ENCODE assay signal across 26 mouse cellular contexts in the genomic region with DNA sequence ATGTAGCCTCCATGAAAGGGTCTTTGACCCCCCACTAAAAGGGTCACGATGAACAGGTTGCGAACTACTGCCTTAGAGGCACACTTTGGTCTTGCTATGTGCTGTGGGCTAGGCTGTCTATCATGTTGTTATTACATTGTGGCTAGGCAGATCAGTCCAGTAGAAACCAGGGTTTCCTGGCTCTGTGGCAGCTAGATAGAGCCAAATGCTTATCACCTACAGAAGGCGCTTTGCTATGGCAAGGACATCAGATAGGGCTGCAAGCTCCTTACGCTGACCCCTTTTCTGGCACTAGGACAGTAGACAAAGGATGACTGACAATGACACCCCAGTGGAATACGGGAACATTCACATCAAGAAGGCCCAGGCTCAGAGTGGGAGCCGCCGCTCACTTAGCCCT. TPM values are rescaled to one million over a fixed set of nuclear protein-coding genes. Genes with fewer than 3 reads are reported as not detected.
A peak's percentile ranks its signal among the peaks of the same experiment; 100 is the strongest.
DNase-seq lines count a peak whose midpoint lies in the region; ATAC-seq lines count a peak whose summit lies in the region.
"Had no signal": no experiment of that assay in that cellular context is flagged by ENCODE, and none has a peak within 500 bp of the region (broad histone marks: within the 10 kb centered on the region; RNA-seq: fewer than 3 reads in every experiment).

No protein-coding gene starts in this region.

- peaks cover 13% of the 10 kb centered on the region for H3K4me1 ChIP-seq in liver, embryonic 11.5 days (replicated peaks; ENCODE audit: control insufficient read depth, insufficient read depth, low read length)
- H3K4me1 ChIP-seq in limb, embryonic 10.5 days = peaks cover 45% of the 10 kb centered on the region
- H3K4me1 ChIP-seq in liver, embryonic 16.5 days (ENCODE audit: control insufficient read depth, low read depth, low read length) = peaks cover 4% of the 10 kb centered on the region
- H3K4me1 ChIP-seq: heart, embryonic 15.5 days; hindbrain, embryonic 15.5 days had no signal

- no peak overlapping the region for H3K9ac ChIP-seq in liver, embryonic 11.5 days (ENCODE audit: low read depth, low read length)
- no peak overlapping the region for H3K9ac ChIP-seq in liver, embryonic 16.5 days (ENCODE audit: low read depth, low read length)
- H3K9ac ChIP-seq: embryonic facial prominence, embryonic 12.5 days; forebrain, embryonic 12.5 days; heart, embryonic 15.5 days; hindbrain, embryonic 15.5 days; midbrain, embryonic 12.5 days had no signal

- H3K9me3 ChIP-seq in liver, embryonic 11.5 days (ENCODE audit: control insufficient read depth, low read length) = no peaks in the 10 kb centered on the region
- H3K9me3 ChIP-seq in limb, embryonic 10.5 days (replicated peaks) = no peaks in the 10 kb centered on the region
- no peaks in the 10 kb centered on the region for H3K9me3 ChIP-seq in liver, embryonic 16.5 days (replicated peaks; ENCODE audit: control insufficient read depth, low read length)
- H3K9me3 ChIP-seq: embryonic facial prominence, embryonic 12.5 days; forebrain, embryonic 12.5 days; heart, embryonic 15.5 days; hindbrain, embryonic 15.5 days; midbrain, embryonic 12.5 days had no signal

- no peak for DNase-seq in liver, embryonic 11.5 days (ENCODE audit: low spot score)
- DNase-seq in liver = no peak
- DNase-seq in limb, embryonic 10.5 days (ENCODE audit: low spot score) = no peak
- no peak for DNase-seq in urinary bladder, postnatal 10 days (ENCODE audit: low spot score)
- no peak for DNase-seq in cerebellum, adult 9-10 months
- no peak for DNase-seq in layer of hippocampus, adult 18-20 months (ENCODE audit: low spot score in 2 of 2)
- DNase-seq: adrenal gland, postnatal 14 days; cerebellum, adult 2 months; heart, postnatal 36 days; kidney, adult 2 months; left cerebral cortex, postnatal 4 days; right cerebral cortex, postnatal 14 days; spleen, adult 18-20 months had no signal

- H3K4me2 ChIP-seq in liver, embryonic 11.5 days = no peak overlapping the region
- no peak overlapping the region for H3K4me2 ChIP-seq in liver, embryonic 16.5 days (ENCODE audit: low read depth, low read length)
- H3K4me2 ChIP-seq: embryonic facial prominence, embryonic 12.5 days; forebrain, embryonic 12.5 days; heart, embryonic 15.5 days; hindbrain, embryonic 15.5 days; midbrain, embryonic 12.5 days had no signal

- ATAC-seq in liver, embryonic 11.5 days (replicated peaks; ENCODE audit: low FRiP score) = peak; percentile 57
- ATAC-seq in liver, embryonic 16.5 days (ENCODE audit: low read depth) = peak; percentile 54; the same call in 1 of the 2 replicates

- no peak overlapping the region for H3K4me3 ChIP-seq in liver, embryonic 11.5 days (ENCODE audit: low read depth, low read length)
- H3K4me3 ChIP-seq in limb, embryonic 10.5 days = no peak overlapping the region
- no peak overlapping the region for H3K4me3 ChIP-seq in liver, embryonic 16.5 days (ENCODE audit: low read depth, low read length)
- H3K4me3 ChIP-seq: embryonic facial prominence, embryonic 12.5 days; forebrain, embryonic 12.5 days; heart, embryonic 15.5 days; hindbrain, embryonic 15.5 days; midbrain, embryonic 12.5 days had no signal

- H3K27ac ChIP-seq in liver, embryonic 11.5 days (ENCODE audit: low read depth, low read length) = no peak overlapping the region
- peak overlapping the region; percentile 70 for H3K27ac ChIP-seq in limb, embryonic 10.5 days
- H3K27ac ChIP-seq in liver, embryonic 16.5 days (ENCODE audit: low read length) = no peak overlapping the region
- H3K27ac ChIP-seq: embryonic facial prominence, embryonic 12.5 days; forebrain, embryonic 12.5 days; heart, embryonic 15.5 days; hindbrain, embryonic 15.5 days; kidney, postnatal 0 days; macrophage; midbrain, embryonic 12.5 days had no signal

- peaks cover 12% of the 10 kb centered on the region for H3K27me3 ChIP-seq in liver, embryonic 11.5 days (replicated peaks; ENCODE audit: control insufficient read depth, insufficient read depth, low read length)
- H3K27me3 ChIP-seq in limb, embryonic 10.5 days (ENCODE audit: low read depth, poor library complexity, severe bottlenecking) = peaks cover 15% of the 10 kb centered on the region
- peaks cover 5% of the 10 kb centered on the region for H3K27me3 ChIP-seq in liver, embryonic 16.5 days (ENCODE audit: control insufficient read depth, insufficient read depth, low read depth, low read length)
- H3K27me3 ChIP-seq: forebrain, embryonic 12.5 days; hindbrain, embryonic 15.5 days; midbrain, embryonic 12.5 days had no signal

- 62% methylated on average over 7 of the region's 7 CpGs for WGBS in liver, embryonic 11.5 days
- WGBS in limb, embryonic 10.5 days = 84% methylated on average over 7 of the region's 7 CpGs
- 37% methylated on average over 7 of the region's 7 CpGs for WGBS in liver, embryonic 16.5 days (ENCODE audit: insufficient replicate concordance)

- no peaks in the 10 kb centered on the region for H3K36me3 ChIP-seq in liver, embryonic 11.5 days (ENCODE audit: control insufficient read depth, insufficient read depth, low read length)
- H3K36me3 ChIP-seq in limb, embryonic 10.5 days = no peaks in the 10 kb centered on the region
- H3K36me3 ChIP-seq in liver, embryonic 16.5 days (ENCODE audit: control insufficient read depth, insufficient read depth) = no peaks in the 10 kb centered on the region
- H3K36me3 ChIP-seq: embryonic facial prominence, embryonic 12.5 days; forebrain, embryonic 12.5 days; heart, embryonic 15.5 days; hindbrain, embryonic 15.5 days; midbrain, embryonic 12.5 days had no signal

RNA-seq across cellular contexts. Expression of gene Kcng4, which starts 8.3 kb away (rescaled TPM):
- not detected in 2 replicates for polyA plus RNA-seq in liver, embryonic 11.5 days (2014; fragmentation: Nextera tagmentation; extraction: Ambion mirVana)
- 0.04 TPM in 1 of 2 replicates, not detected in the other for polyA plus RNA-seq in limb, embryonic 10.5 days (2016; fragmentation: Nextera tagmentation; extraction: Ambion mirVana)
- polyA plus RNA-seq in liver, embryonic 16.5 days (2015; fragmentation: Nextera tagmentation; extraction: Ambion mirVana) = not detected in 2 replicates
- 1 to 10 TPM; 3.1 to 3.2 TPM for total RNA-seq in layer of hippocampus, adult 18-20 months (2021)
- total RNA-seq: left cerebral cortex, postnatal 4 days; monocyte, adult 5-6 weeks; neutrophil, adult 5-6 weeks had no signal
- polyA plus RNA-seq: heart, embryonic 15.5 days; liver, adult 2 months; macrophage; midbrain, embryonic 12.5 days had no signal

RNA-seq across cellular contexts. Expression of gene Adad2, which starts 14.7 kb away (rescaled TPM):
- polyA plus RNA-seq in liver, embryonic 11.5 days (2014; fragmentation: Nextera tagmentation; extraction: Ambion mirVana) = not detected in 2 replicates
- not detected in 2 replicates for polyA plus RNA-seq in limb, embryonic 10.5 days (2016; fragmentation: Nextera tagmentation; extraction: Ambion mirVana)
- polyA plus RNA-seq in liver, embryonic 16.5 days (2015; fragmentation: Nextera tagmentation; extraction: Ambion mirVana) = not detected in 2 replicates
- total RNA-seq in layer of hippocampus, adult 18-20 months (2021) = under 1 TPM; 0.18 to 0.42 TPM
- total RNA-seq: adrenal gland, postnatal 14 days; heart, postnatal 36 days; liver, adult 2 months; monocyte, adult 5-6 weeks; neutrophil, adult 5-6 weeks had no signal
- polyA plus RNA-seq: heart, embryonic 15.5 days; kidney, adult 2 months; kidney, postnatal 0 days; liver, adult 2 months; lung, postnatal 0 days; macrophage had no signal

RNA-seq across cellular contexts. Expression of gene Taf1c, which starts 22.2 kb away (rescaled TPM):
- 13.9 and 16.5 TPM in 2 replicates for polyA plus RNA-seq in liver, embryonic 11.5 days (2014; fragmentation: Nextera tagmentation; extraction: Ambion mirVana)
- polyA plus RNA-seq in limb, embryonic 10.5 days (2016; fragmentation: Nextera tagmentation; extraction: Ambion mirVana) = 15.8 and 16.0 TPM in 2 replicates
- polyA plus RNA-seq in liver, embryonic 16.5 days (2015; fragmentation: Nextera tagmentation; extraction: Ambion mirVana) = 5.3 and 5.5 TPM in 2 replicates
- total RNA-seq in layer of hippocampus, adult 18-20 months (2021) = 10 to 100 TPM; 11.3 TPM

RNA-seq across cellular contexts. Expression of gene Wfdc1, which starts 39.0 kb away (rescaled TPM):
- 0.22 and 0.36 TPM in 2 replicates for polyA plus RNA-seq in liver, embryonic 11.5 days (2014; fragmentation: Nextera tagmentation; extraction: Ambion mirVana)
- 0.10 TPM in 1 of 2 replicates, not detected in the other for polyA plus RNA-seq in limb, embryonic 10.5 days (2016; fragmentation: Nextera tagmentation; extraction: Ambion mirVana)
- 2.3 and 2.7 TPM in 2 replicates for polyA plus RNA-seq in liver, embryonic 16.5 days (2015; fragmentation: Nextera tagmentation; extraction: Ambion mirVana)
- total RNA-seq in layer of hippocampus, adult 18-20 months (2021) = 1 to 10 TPM; 6.8 to 7.7 TPM
- total RNA-seq: monocyte, adult 5-6 weeks; neutrophil, adult 5-6 weeks had no signal
- polyA plus RNA-seq: macrophage had no signal

RNA-seq across cellular contexts. Expression of gene Dnaaf1, which starts 52.2 kb away (rescaled TPM):
- 0.11 and 0.23 TPM in 2 replicates for polyA plus RNA-seq in liver, embryonic 11.5 days (2014; fragmentation: Nextera tagmentation; extraction: Ambion mirVana)
- 0.06 and 0.14 TPM in 2 replicates for polyA plus RNA-seq in limb, embryonic 10.5 days (2016; fragmentation: Nextera tagmentation; extraction: Ambion mirVana)
- 0.06 and 0.08 TPM in 2 replicates for polyA plus RNA-seq in liver, embryonic 16.5 days (2015; fragmentation: Nextera tagmentation; extraction: Ambion mirVana)
- total RNA-seq in layer of hippocampus, adult 18-20 months (2021) = under 1 TPM; 0.25 to 0.32 TPM
- total RNA-seq: adrenal gland, postnatal 14 days; gastrocnemius, adult 18-20 months; heart, postnatal 36 days; liver, adult 2 months; monocyte, adult 5-6 weeks; neutrophil, adult 5-6 weeks had no signal
- polyA plus RNA-seq: liver, adult 2 months; macrophage had no signal
